ENCODE assay signal across 8 mouse cellular contexts in the genomic region with DNA sequence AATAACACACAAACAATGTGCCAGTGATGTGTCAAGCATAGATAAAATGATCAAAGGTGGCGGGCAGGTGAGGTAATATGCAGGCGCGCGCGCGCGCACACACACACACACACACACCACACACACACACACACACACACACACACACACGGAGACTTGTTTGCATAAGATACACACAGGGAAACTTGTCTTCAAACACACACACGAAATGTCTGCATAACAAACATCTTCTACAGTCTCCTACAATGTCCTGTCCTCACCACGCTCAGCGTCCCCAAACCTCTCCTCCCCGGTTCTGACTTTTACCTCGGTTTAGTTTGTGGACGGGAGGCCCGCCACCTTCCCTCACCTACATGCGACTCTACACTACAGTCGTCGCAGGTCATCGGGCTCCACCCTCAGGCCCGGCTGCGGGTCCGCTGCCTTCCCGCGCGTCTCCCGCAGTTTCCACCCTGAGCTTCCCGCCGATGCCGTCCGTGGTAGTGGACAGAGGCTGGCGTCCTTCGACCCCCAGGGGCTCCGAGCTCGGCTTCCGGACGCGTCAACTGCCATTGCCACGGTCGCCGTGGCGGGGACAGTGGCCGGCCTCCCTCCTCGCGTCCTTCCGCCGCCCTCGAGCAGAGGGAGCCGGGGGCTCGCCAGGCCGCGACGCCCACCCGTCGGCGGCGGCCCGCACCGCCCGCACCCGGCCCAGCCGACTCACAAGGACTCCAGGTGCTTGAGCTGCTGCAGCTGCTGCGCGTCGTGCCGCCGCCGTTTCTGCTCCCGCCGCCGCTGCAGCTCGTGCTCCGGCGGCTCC. TPM values are rescaled to one million over a fixed set of nuclear protein-coding genes. Genes with fewer than 3 reads are reported as not detected.
DNase-seq lines count a peak whose midpoint lies in the region; ATAC-seq and TF ChIP-seq lines count a peak whose summit lies in the region.

No protein-coding gene starts in this region.

- H3K4me1 ChIP-seq in forebrain, postnatal 0 days (ENCODE audit: insufficient read depth): no peaks in the 10 kb centered on the region
- H3K4me1 ChIP-seq in intestine, embryonic 14.5 days (replicated peaks; ENCODE audit: control insufficient read depth, insufficient read depth, low read length): no peaks in the 10 kb centered on the region; the same call in none of the 2 replicates
- H3K4me1 ChIP-seq in midbrain, embryonic 16.5 days (ENCODE audit: control insufficient read depth, insufficient read depth, low read length): peaks cover 3% of the 10 kb centered on the region; the same call in 1 of the 2 replicates
- no peaks in the 10 kb centered on the region for H3K4me1 ChIP-seq in stomach, postnatal 0 days (replicated peaks; ENCODE audit: control insufficient read depth, insufficient read depth)

- peak overlapping the region; percentile 91 for H3K27ac ChIP-seq in forebrain, postnatal 0 days (ENCODE audit: low read depth, low read length)
- peak overlapping the region; percentile 86 for H3K27ac ChIP-seq in intestine, embryonic 14.5 days (ENCODE audit: low read depth)
- H3K27ac ChIP-seq in midbrain, embryonic 16.5 days (ENCODE audit: low read length): peak overlapping the region; percentile 95
- peak overlapping the region; percentile 90 for H3K27ac ChIP-seq in stomach, postnatal 0 days (replicated peaks)

- peak overlapping the region; percentile 69 for H3K4me2 ChIP-seq in forebrain, postnatal 0 days (ENCODE audit: low read depth)
- H3K4me2 ChIP-seq in intestine, embryonic 14.5 days (ENCODE audit: low read length): peak overlapping the region; percentile 58
- H3K4me2 ChIP-seq in midbrain, embryonic 16.5 days (ENCODE audit: low read length): peak overlapping the region; percentile 67
- H3K4me2 ChIP-seq in stomach, postnatal 0 days (replicated peaks; ENCODE audit: low read depth): peak overlapping the region; percentile 70

- peak; percentile 26 to 36 for DNase-seq in right cerebral cortex, adult 2 months (ENCODE audit: low spot score in 2 of 2)
- no peak for DNase-seq in right cerebral cortex, adult 18-20 months
- peak; percentile 63 for DNase-seq in cerebellum, adult 11-12 months
- peak; percentile 57 for DNase-seq in forebrain, postnatal 0 days
- peak; percentile 86 for DNase-seq in intestine, embryonic 14.5 days (ENCODE audit: low spot score)
- peak; percentile 64 for DNase-seq in liver
- DNase-seq in stomach, postnatal 0 days (ENCODE audit: low spot score): peak; percentile 77

- H3K9me3 ChIP-seq in forebrain, postnatal 0 days (ENCODE audit: low read length): no peaks in the 10 kb centered on the region
- H3K9me3 ChIP-seq in intestine, embryonic 14.5 days (ENCODE audit: control insufficient read depth, low read length): no peaks in the 10 kb centered on the region
- no peaks in the 10 kb centered on the region for H3K9me3 ChIP-seq in midbrain, embryonic 16.5 days (replicated peaks; ENCODE audit: control insufficient read depth, low read length, poor library complexity, severe bottlenecking)
- H3K9me3 ChIP-seq in stomach, postnatal 0 days (ENCODE audit: control insufficient read depth, low read length): no peaks in the 10 kb centered on the region

- H3K27me3 ChIP-seq in forebrain, postnatal 0 days (ENCODE audit: insufficient read depth, low read length): no peaks in the 10 kb centered on the region
- no peaks in the 10 kb centered on the region for H3K27me3 ChIP-seq in intestine, embryonic 14.5 days (replicated peaks; ENCODE audit: control insufficient read depth, insufficient read depth, low read length)
- no peaks in the 10 kb centered on the region for H3K27me3 ChIP-seq in midbrain, embryonic 16.5 days (ENCODE audit: control insufficient read depth, insufficient read depth, low read depth, low read length)
- H3K27me3 ChIP-seq in stomach, postnatal 0 days (ENCODE audit: control insufficient read depth, insufficient read depth, low read length): no peaks in the 10 kb centered on the region

- ATAC-seq in forebrain, postnatal 0 days: peak; percentile 78
- ATAC-seq in intestine, embryonic 14.5 days (replicated peaks; ENCODE audit: low FRiP score, low TSS enrichment, low read depth): peak; percentile 79
- peak; percentile 69 for ATAC-seq in midbrain, embryonic 16.5 days
- ATAC-seq in stomach, postnatal 0 days (ENCODE audit: low FRiP score, low TSS enrichment): peak; percentile 71

- TF ChIP-seq CTCF in forebrain, postnatal 0 days (IDR thresholded peaks at IDR 0.05; ENCODE audit: low read depth): no peak
- TF ChIP-seq CTCF in stomach, postnatal 0 days (IDR thresholded peaks at IDR 0.05; ENCODE audit: low read depth): no peak; the same call in 1 of the 2 replicates

- no peak for TF ChIP-seq EP300 in stomach, postnatal 0 days (optimal IDR thresholded peaks at IDR 0.05)

- H3K4me3 ChIP-seq in forebrain, postnatal 0 days (ENCODE audit: low read depth, low read length): peak overlapping the region; percentile 74
- H3K4me3 ChIP-seq in intestine, embryonic 14.5 days (ENCODE audit: low read depth, low read length): peak overlapping the region; percentile 82
- H3K4me3 ChIP-seq in midbrain, embryonic 16.5 days (ENCODE audit: low read depth, low read length): peak overlapping the region; percentile 91
- H3K4me3 ChIP-seq in stomach, postnatal 0 days (ENCODE audit: low read depth, low read length): peak overlapping the region; percentile 88

- H3K36me3 ChIP-seq in forebrain, postnatal 0 days (ENCODE audit: insufficient read depth): 0 out of 2 replicates have a peak, but pooled peaks cover 3% of the 10 kb centered on the region
- H3K36me3 ChIP-seq in intestine, embryonic 14.5 days (ENCODE audit: control insufficient read depth, insufficient read depth, low read length): peaks cover 13% of the 10 kb centered on the region; the same call in 1 of the 2 replicates
- H3K36me3 ChIP-seq in midbrain, embryonic 16.5 days (ENCODE audit: control insufficient read depth, insufficient read depth, low read length): peaks cover 3% of the 10 kb centered on the region; the same call in 1 of the 2 replicates
- H3K36me3 ChIP-seq in stomach, postnatal 0 days (ENCODE audit: control insufficient read depth, insufficient read depth, low read length): no peaks in the 10 kb centered on the region; the same call in 1 of the 2 replicates

- 5% methylated on average over 71 of the region's 73 CpGs for WGBS in forebrain, postnatal 0 days
- 1% methylated on average over 65 of the region's 73 CpGs for WGBS in intestine, embryonic 14.5 days
- 1% methylated on average over 68 of the region's 73 CpGs for WGBS in midbrain, embryonic 16.5 days
- under 1% methylated on average over 72 of the region's 73 CpGs for WGBS in stomach, postnatal 0 days

- H3K9ac ChIP-seq in forebrain, postnatal 0 days: peak overlapping the region; percentile 97
- peak overlapping the region; percentile 85 for H3K9ac ChIP-seq in intestine, embryonic 14.5 days (ENCODE audit: low read length)
- peak overlapping the region; percentile 98 for H3K9ac ChIP-seq in midbrain, embryonic 16.5 days (ENCODE audit: low read depth, low read length)
- H3K9ac ChIP-seq in stomach, postnatal 0 days (ENCODE audit: low read length): peak overlapping the region; percentile 96

RNA-seq across cellular contexts. Expression of gene Rp9, which starts 2.0 kb away (rescaled TPM):
- 80.2 and 85.6 TPM in 2 replicates for total RNA-seq in forebrain, postnatal 0 days (2014; rRNA removed)
- polyA plus RNA-seq in forebrain, postnatal 0 days (2015; fragmentation: Nextera tagmentation; extraction: Ambion mirVana): 80.2 and 81.2 TPM in 2 replicates
- 82.2 and 84.3 TPM in 2 replicates for polyA plus RNA-seq in intestine, embryonic 14.5 days (2014; fragmentation: Nextera tagmentation; extraction: Ambion mirVana)
- polyA plus RNA-seq in midbrain, embryonic 16.5 days (2015; fragmentation: Nextera tagmentation; extraction: Ambion mirVana): 66.0 and 66.1 TPM in 2 replicates
- polyA plus RNA-seq in stomach, postnatal 0 days (2015; fragmentation: Nextera tagmentation; extraction: Ambion mirVana): 62.1 and 65.0 TPM in 2 replicates

RNA-seq across cellular contexts. Expression of gene Bbs9, which starts 7.9 kb away (rescaled TPM):
- total RNA-seq in forebrain, postnatal 0 days (2014; rRNA removed): 33.8 and 35.4 TPM in 2 replicates
- polyA plus RNA-seq in forebrain, postnatal 0 days (2015; fragmentation: Nextera tagmentation; extraction: Ambion mirVana): 13.8 and 17.8 TPM in 2 replicates
- polyA plus RNA-seq in intestine, embryonic 14.5 days (2014; fragmentation: Nextera tagmentation; extraction: Ambion mirVana): 14.2 and 18.6 TPM in 2 replicates
- 29.3 and 35.3 TPM in 2 replicates for polyA plus RNA-seq in midbrain, embryonic 16.5 days (2015; fragmentation: Nextera tagmentation; extraction: Ambion mirVana)
- polyA plus RNA-seq in stomach, postnatal 0 days (2015; fragmentation: Nextera tagmentation; extraction: Ambion mirVana): 4.0 and 5.8 TPM in 2 replicates

RNA-seq across cellular contexts. Expression of gene Gm17545, which starts 13.5 kb away (rescaled TPM):
- not detected in 2 replicates for total RNA-seq in forebrain, postnatal 0 days (2014; rRNA removed)
- polyA plus RNA-seq in forebrain, postnatal 0 days (2015; fragmentation: Nextera tagmentation; extraction: Ambion mirVana): not detected in 2 replicates
- not detected in 2 replicates for polyA plus RNA-seq in intestine, embryonic 14.5 days (2014; fragmentation: Nextera tagmentation; extraction: Ambion mirVana)
- polyA plus RNA-seq in midbrain, embryonic 16.5 days (2015; fragmentation: Nextera tagmentation; extraction: Ambion mirVana): not detected in 2 replicates
- polyA plus RNA-seq in stomach, postnatal 0 days (2015; fragmentation: Nextera tagmentation; extraction: Ambion mirVana): not detected in 2 replicates

RNA-seq across cellular contexts. Expression of gene 9530077C05Rik, which starts 56.3 kb away (rescaled TPM):
- total RNA-seq in forebrain, postnatal 0 days (2014; rRNA removed): 13.7 and 14.1 TPM in 2 replicates
- polyA plus RNA-seq in forebrain, postnatal 0 days (2015; fragmentation: Nextera tagmentation; extraction: Ambion mirVana): 16.3 and 17.5 TPM in 2 replicates
- 5.3 and 5.9 TPM in 2 replicates for polyA plus RNA-seq in intestine, embryonic 14.5 days (2014; fragmentation: Nextera tagmentation; extraction: Ambion mirVana)
- polyA plus RNA-seq in midbrain, embryonic 16.5 days (2015; fragmentation: Nextera tagmentation; extraction: Ambion mirVana): 17.3 and 19.7 TPM in 2 replicates
- 2.2 and 2.8 TPM in 2 replicates for polyA plus RNA-seq in stomach, postnatal 0 days (2015; fragmentation: Nextera tagmentation; extraction: Ambion mirVana)
